In the genomic region with DNA sequence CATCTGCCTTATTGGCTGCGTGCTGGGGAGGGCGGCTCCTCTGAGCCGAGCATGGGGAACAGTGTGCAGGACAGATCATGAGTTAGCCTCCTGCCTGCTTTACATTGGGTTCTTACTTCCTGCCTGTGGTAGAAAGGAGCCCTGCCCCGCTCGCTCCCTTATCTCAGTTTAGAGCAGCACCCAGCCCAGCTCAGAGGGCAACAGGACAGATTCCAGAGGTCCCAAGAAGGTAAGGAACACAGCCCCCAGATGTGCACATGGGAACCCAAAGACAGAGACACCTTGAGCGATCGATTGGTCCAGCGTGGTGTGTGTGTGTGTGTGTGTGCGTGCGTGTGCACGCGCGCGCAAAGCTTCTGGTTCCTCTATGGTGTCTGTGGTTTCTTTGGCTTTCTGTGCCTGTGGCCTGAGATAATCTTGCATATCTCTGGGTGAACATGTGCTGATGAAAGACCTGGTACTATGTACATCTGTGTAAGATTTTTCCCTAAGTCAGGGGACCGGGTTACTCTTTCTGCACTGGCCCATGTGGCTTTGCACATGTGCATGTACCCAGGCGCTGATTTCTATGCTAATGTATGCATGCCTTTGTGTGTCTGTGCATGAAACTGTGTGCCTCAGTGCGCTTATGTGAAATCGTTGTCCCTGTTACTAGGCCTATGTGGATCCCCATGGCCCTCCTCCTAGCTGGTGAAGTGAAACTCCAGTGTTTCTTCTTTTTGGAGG, we compare ENCODE assay signal across 8 mouse cellular contexts. TPM values are rescaled to one million over a fixed set of nuclear protein-coding genes. Genes with fewer than 3 reads are reported as not detected.
DNase-seq lines count a peak whose midpoint lies in the region; ATAC-seq and TF ChIP-seq lines count a peak whose summit lies in the region.

No protein-coding gene starts in this region.

- no peak for TF ChIP-seq CTCF in CH12.LX (conservative IDR thresholded peaks at IDR 0.05 in 1 of 2, IDR thresholded peaks at IDR 0.05 in 1 of 2; ENCODE audit: low read depth in 2 of 2, low read length in 2 of 2)
- TF ChIP-seq CTCF in olfactory bulb, adult 2 months (IDR thresholded peaks at IDR 0.05; ENCODE audit: insufficient read depth, low read depth, low read length): no peak

- dilution Hi-C loops in CH12.LX (cut with MboI; ENCODE audit: extremely low pct_ligation_motif_present, extremely low pct_unique_long_range_greater_than_20kb, low sequenced_read_pairs): no loop called here

- no peaks in the 10 kb centered on the region for H3K27me3 ChIP-seq in CH12.LX (replicated peaks)
- H3K27me3 ChIP-seq in forebrain, embryonic 11.5 days (ENCODE audit: control insufficient read depth, insufficient read depth, low read length): no peaks in the 10 kb centered on the region
- H3K27me3 ChIP-seq in liver, embryonic 12.5 days (replicated peaks): no peaks in the 10 kb centered on the region; the same call in 1 of the 2 replicates

- H3K9ac ChIP-seq in CH12.LX (ENCODE audit: insufficient read depth, low read depth): peak overlapping the region; percentile 81
- no peak overlapping the region for H3K9ac ChIP-seq in forebrain, embryonic 11.5 days (ENCODE audit: low read length)
- H3K9ac ChIP-seq in liver, embryonic 12.5 days: peak overlapping the region; percentile 13

- ATAC-seq in forebrain, embryonic 11.5 days (replicated peaks; ENCODE audit: low FRiP score): peak; percentile 69
- ATAC-seq in liver, embryonic 12.5 days: peak; percentile 95

- H3K4me1 ChIP-seq in CH12.LX (ENCODE audit: control insufficient read depth in 1 of 2, insufficient read depth in 2 of 2): peaks cover 21 to 44% of the 10 kb centered on the region in 2 experiments
- H3K4me1 ChIP-seq in forebrain, embryonic 11.5 days (replicated peaks; ENCODE audit: control insufficient read depth, insufficient read depth, low read length): peaks cover 2% of the 10 kb centered on the region
- H3K4me1 ChIP-seq in liver, embryonic 12.5 days: peaks cover 43% of the 10 kb centered on the region
- H3K4me1 ChIP-seq in olfactory bulb, adult 2 months (ENCODE audit: control insufficient read depth, insufficient read depth, low read length): peaks cover 2% of the 10 kb centered on the region; the same call in 1 of the 2 replicates

- TF ChIP-seq RAD21 in CH12.LX (IDR thresholded peaks at IDR 0.05; ENCODE audit: low read depth, low read length): no peak

- H3K9me3 ChIP-seq in CH12.LX (replicated peaks; ENCODE audit: low read length): no peaks in the 10 kb centered on the region
- H3K9me3 ChIP-seq in forebrain, embryonic 11.5 days (ENCODE audit: control insufficient read depth, low read length): no peaks in the 10 kb centered on the region
- H3K9me3 ChIP-seq in liver, embryonic 12.5 days (replicated peaks): no peaks in the 10 kb centered on the region

- peak overlapping the region; percentile 92 for H3K4me2 ChIP-seq in CH12.LX (ENCODE audit: insufficient read depth, low read depth, poor library complexity, severe bottlenecking)
- no peak overlapping the region for H3K4me2 ChIP-seq in forebrain, embryonic 11.5 days (ENCODE audit: low read depth, low read length, severe bottlenecking)
- H3K4me2 ChIP-seq in liver, embryonic 12.5 days: peak overlapping the region; percentile 73

- TF ChIP-seq POLR2A in CH12.LX (IDR thresholded peaks at IDR 0.05; ENCODE audit: low read depth, low read length): peak; percentile 86
- TF ChIP-seq POLR2A in olfactory bulb, adult 2 months (IDR thresholded peaks at IDR 0.05; ENCODE audit: insufficient read depth, low read depth, low read length): no peak

- DNase-seq in 416B (ENCODE audit: low read depth) (peak; percentile 95), CH12.LX (ENCODE audit: extremely low read depth) (peak; percentile 87)
- DNase-seq in forebrain, embryonic 11.5 days (ENCODE audit: low spot score): no peak
- no peak for DNase-seq in Muller cell, postnatal 12 days (ENCODE audit: inconsistent ontology term)
- DNase-seq in right cerebral cortex, postnatal 36 days (ENCODE audit: low spot score in 2 of 2): no peak
- DNase-seq in kidney, adult 11 months: no peak

- peak overlapping the region; percentile 53 to 69 (median 59) for H3K4me3 ChIP-seq in CH12.LX (replicated peaks in 1 of 3; ENCODE audit: low read depth in 2 of 3, low read length in 2 of 3, poor library complexity in 1 of 3)
- H3K4me3 ChIP-seq in forebrain, embryonic 11.5 days (ENCODE audit: low read depth, low read length): no peak overlapping the region
- H3K4me3 ChIP-seq in liver, embryonic 12.5 days: peak overlapping the region; percentile 40
- no peak overlapping the region for H3K4me3 ChIP-seq in olfactory bulb, adult 2 months (ENCODE audit: insufficient read depth, low read depth, low read length)

- TF ChIP-seq EP300 in CH12.LX (IDR thresholded peaks at IDR 0.05; ENCODE audit: low read length): peak; percentile 18; the same call in 1 of the 2 replicates

- peaks cover 0 to 10% of the 10 kb centered on the region in 2 experiments for H3K36me3 ChIP-seq in CH12.LX (replicated peaks in 1 of 2; ENCODE audit: control insufficient read depth in 1 of 2, insufficient read depth in 1 of 2, low read length in 1 of 2)
- no peaks in the 10 kb centered on the region for H3K36me3 ChIP-seq in forebrain, embryonic 11.5 days (ENCODE audit: control insufficient read depth, insufficient read depth, low read length)
- no peaks in the 10 kb centered on the region for H3K36me3 ChIP-seq in liver, embryonic 12.5 days

- WGBS in forebrain, embryonic 11.5 days: 83% methylated on average over 18 of the region's 18 CpGs
- WGBS in liver, embryonic 12.5 days (ENCODE audit: insufficient replicate concordance): 14% methylated on average over 18 of the region's 18 CpGs
- 73% methylated on average over 18 of the region's 18 CpGs for WGBS in olfactory bulb, adult 2 months

- in situ Hi-C loops in CH12.LX (cut with MboI; ENCODE audit: low pct_ligation_motif_present, low pct_unique_long_range_greater_than_20kb, low sequenced_read_pairs): no loop called here

- no peaks in the 10 kb centered on the region for H3K79me2 ChIP-seq in CH12.LX (replicated peaks; ENCODE audit: control insufficient read depth, extremely low read depth, insufficient read depth, poor library complexity, severe bottlenecking)

- peak overlapping the region; percentile 93 for H3K27ac ChIP-seq in CH12.LX (ENCODE audit: insufficient read depth, low read depth)
- H3K27ac ChIP-seq in forebrain, embryonic 11.5 days (ENCODE audit: low read depth, low read length): peak overlapping the region; percentile 55; the same call in 1 of the 2 replicates
- peak overlapping the region; percentile 83 for H3K27ac ChIP-seq in liver, embryonic 12.5 days
- H3K27ac ChIP-seq in olfactory bulb, adult 2 months (ENCODE audit: insufficient read depth, low read depth, low read length): 0 out of 2 replicates have a peak overlapping the region, but pooled peaks have one; percentile 7

TF ChIP-seq in CH12.LX, 34 proteins besides CTCF, POLR2A, EP300 and RAD21 (continues in another document):
- TF ChIP-seq MXI1 (IDR thresholded peaks at IDR 0.05; ENCODE audit: low read depth, low read length) (peak; percentile 95), ZMIZ1 (IDR thresholded peaks at IDR 0.05; ENCODE audit: low read depth, low read length) (no peak), MAFK (IDR thresholded peaks at IDR 0.05; ENCODE audit: insufficient replicate concordance, low read length) (no peak), IRF4 (IDR thresholded peaks at IDR 0.05; ENCODE audit: low read depth, low read length) (no peak), MAX (IDR thresholded peaks at IDR 0.05; ENCODE audit: low read length) (peak; percentile 94), BHLHE40 (IDR thresholded peaks at IDR 0.05; ENCODE audit: low read depth, low read length) (peak; percentile 87), TCF12 (IDR thresholded peaks at IDR 0.05; ENCODE audit: low read depth, low read length) (peak; percentile 70; the same call in 1 of the 2 replicates), E2F4 (IDR thresholded peaks at IDR 0.05; ENCODE audit: insufficient replicate concordance, low read depth, low read length) (no peak), KAT2A (IDR thresholded peaks at IDR 0.05; ENCODE audit: insufficient replicate concordance, low read length) (no peak), ELF1 (IDR thresholded peaks at IDR 0.05; ENCODE audit: low read depth, low read length) (peak; percentile 54; the same call in 1 of the 2 replicates), PAX5 (IDR thresholded peaks at IDR 0.05; ENCODE audit: low read length) (no peak)

RNA-seq across cellular contexts. Expression of a gene that starts 3.6 kb away (rescaled TPM):
- total RNA-seq in CH12.LX (2012; rRNA removed) (4.4 and 4.5 TPM in 2 replicates), CH12.LX (2014; rRNA removed) (3.3 and 4.8 TPM in 2 replicates)
- 14.4 and 25.9 TPM in 2 replicates for polyA plus RNA-seq in CH12.LX (2012; ENCODE audit: insufficient read length, low read depth)
- 0.21 and 0.36 TPM in 2 replicates for polyA plus RNA-seq in forebrain, embryonic 11.5 days (2014; fragmentation: Nextera tagmentation; extraction: Ambion mirVana)
- 1.9 and 2.2 TPM in 2 replicates for polyA plus RNA-seq in liver, embryonic 12.5 days (2016; fragmentation: Nextera tagmentation; extraction: Ambion mirVana)
- polyA plus RNA-seq in olfactory bulb, adult 2 months (2012; ENCODE audit: insufficient read depth, insufficient read length, low replicate concordance, missing spikeins): not detected in 2 replicates

RNA-seq across cellular contexts. Expression of a gene that starts 21.8 kb away (rescaled TPM):
- total RNA-seq in CH12.LX (2012; rRNA removed) (3.1 and 3.3 TPM in 2 replicates), CH12.LX (2014; rRNA removed) (1.1 and 1.7 TPM in 2 replicates)
- 4.0 and 4.9 TPM in 2 replicates for polyA plus RNA-seq in CH12.LX (2012; ENCODE audit: insufficient read length, low read depth)
- 14.6 and 15.8 TPM in 2 replicates for polyA plus RNA-seq in forebrain, embryonic 11.5 days (2014; fragmentation: Nextera tagmentation; extraction: Ambion mirVana)
- polyA plus RNA-seq in liver, embryonic 12.5 days (2016; fragmentation: Nextera tagmentation; extraction: Ambion mirVana): 2.8 and 3.7 TPM in 2 replicates
- not detected in 2 replicates for polyA plus RNA-seq in olfactory bulb, adult 2 months (2012; ENCODE audit: insufficient read depth, insufficient read length, low replicate concordance, missing spikeins)

RNA-seq across cellular contexts. Expression of a gene that starts 24.4 kb away (rescaled TPM):
- total RNA-seq in CH12.LX (2012; rRNA removed): 165 and 174 TPM in 2 replicates
- total RNA-seq in CH12.LX (2014; rRNA removed): 72.7 and 86.0 TPM in 2 replicates
- polyA plus RNA-seq in CH12.LX (2012; ENCODE audit: insufficient read length, low read depth): 200 and 225 TPM in 2 replicates
- 124 and 131 TPM in 2 replicates for polyA plus RNA-seq in forebrain, embryonic 11.5 days (2014; fragmentation: Nextera tagmentation; extraction: Ambion mirVana)
- polyA plus RNA-seq in liver, embryonic 12.5 days (2016; fragmentation: Nextera tagmentation; extraction: Ambion mirVana): 38.3 and 40.5 TPM in 2 replicates
- polyA plus RNA-seq in olfactory bulb, adult 2 months (2012; ENCODE audit: insufficient read depth, insufficient read length, low replicate concordance, missing spikeins): 91.6 and 138 TPM in 2 replicates

RNA-seq across cellular contexts. Expression of a gene that starts 31.8 kb away (rescaled TPM):
- total RNA-seq in CH12.LX (2012; rRNA removed) (23.8 and 27.3 TPM in 2 replicates), CH12.LX (2014; rRNA removed) (31.3 and 32.2 TPM in 2 replicates)
- polyA plus RNA-seq in CH12.LX (2012; ENCODE audit: insufficient read length, low read depth): 21.3 and 25.1 TPM in 2 replicates
- 126 and 135 TPM in 2 replicates for polyA plus RNA-seq in forebrain, embryonic 11.5 days (2014; fragmentation: Nextera tagmentation; extraction: Ambion mirVana)
- 34.4 and 34.6 TPM in 2 replicates for polyA plus RNA-seq in liver, embryonic 12.5 days (2016; fragmentation: Nextera tagmentation; extraction: Ambion mirVana)
- polyA plus RNA-seq in olfactory bulb, adult 2 months (2012; ENCODE audit: insufficient read depth, insufficient read length, low replicate concordance, missing spikeins): not detected in 2 replicates

Comparison
In these comparisons a context has a peak if more than half of its experiments do, and no peak if none do; other contexts are left out.
1. DNase-seq: peak in 416B (single experiment) and CH12.LX (single experiment); none in forebrain, embryonic 11.5 days (single experiment), Muller cell, postnatal 12 days (single experiment), right cerebral cortex, postnatal 36 days (0 of 2) and kidney, adult 11 months (single experiment).
2. H3K27ac ChIP-seq: peak in every context shown above with its lines; median percentile 93 in CH12.LX; 83 in liver, embryonic 12.5 days; 55 in forebrain, embryonic 11.5 days; 7 in olfactory bulb, adult 2 months.
3. H3K4me3 ChIP-seq: peak in CH12.LX (3 of 3) and liver, embryonic 12.5 days (single experiment); none in forebrain, embryonic 11.5 days (single experiment) and olfactory bulb, adult 2 months (single experiment).